Mouse (Mus musculus) cortical plate, adult 2 months (tissue): ENCODE results near the gene Gm29735.

Source experiments
- CTCF ChIP-seq: fragments of 200-500 bp; IDR thresholded peaks from 2 replicates; pipeline ENCODE4 v1.5.1; 2011; ENCODE audit warnings: mild to moderate bottlenecking, control low read depth, low read length; ENCODE audit not compliant: insufficient read depth; ENCODE audit errors: extremely low read depth
- POLR2A ChIP-seq: fragments of 200-500 bp; IDR thresholded peaks from 2 replicates; pipeline ENCODE4 v1.6.1; 2011; ENCODE audit warnings: mild to moderate bottlenecking, low read length, control low read depth; ENCODE audit not compliant: insufficient read depth; ENCODE audit errors: extremely low read depth

- TF ChIP-seq POLR2A: no peak
- TF ChIP-seq CTCF: no peak
Measured at GRCm38 (mm10) chr7:142155308-142155707, 1.6 kb downstream of the Gm29735 start.
